27 mouse cellular contexts compared by ENCODE assay signal in the genomic region with DNA sequence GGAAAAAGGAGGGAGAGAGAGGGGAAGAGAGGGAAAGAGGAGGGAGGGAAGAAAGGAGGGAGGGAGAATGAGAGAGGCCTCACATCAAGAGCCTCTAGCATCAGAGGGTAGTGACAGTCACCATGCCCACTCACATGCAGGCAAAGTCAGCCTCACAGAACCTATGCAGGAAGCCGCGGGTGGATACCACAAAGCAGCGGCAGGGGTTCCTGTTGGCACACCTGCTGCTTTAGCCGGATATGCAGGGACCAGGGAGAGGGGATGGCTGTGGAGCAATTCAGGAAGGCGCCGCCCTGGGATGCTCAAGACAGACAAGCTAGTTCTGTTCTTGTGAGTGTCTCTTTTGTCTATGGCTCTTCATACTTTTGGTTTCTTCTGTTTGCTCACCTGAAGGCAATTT. TPM values are rescaled to one million over a fixed set of nuclear protein-coding genes. Genes with fewer than 3 reads are reported as not detected.
DNase-seq lines count a peak whose midpoint lies in the region; ATAC-seq lines count a peak whose summit lies in the region.
"Had no signal": no experiment of that assay in that cellular context is flagged by ENCODE, and none has a peak within 500 bp of the region (broad histone marks: within the 10 kb centered on the region; RNA-seq: fewer than 3 reads in every experiment).

No protein-coding gene starts in this region.

- 0 out of 2 replicates have a peak overlapping the region, but pooled peaks have one; percentile 31 for H3K9ac ChIP-seq in forebrain, embryonic 13.5 days
- H3K9ac ChIP-seq in forebrain, embryonic 12.5 days, result no peak overlapping the region
- H3K9ac ChIP-seq: embryonic facial prominence, embryonic 15.5 days; heart, embryonic 13.5 days; hindbrain, embryonic 13.5 days; limb, embryonic 13.5 days; lung, embryonic 15.5 days; neural tube, embryonic 13.5 days had no signal

- peak; percentile 35 for DNase-seq in 416B (ENCODE audit: low read depth)
- peak; percentile 76 for DNase-seq in ES-CJ7 (ENCODE audit: low read depth, low spot score)
- no peak for DNase-seq in heart, postnatal 10 days
- DNase-seq in cerebellum, postnatal 4 days (ENCODE audit: low spot score in 2 of 2), result no peak
- DNase-seq in adrenal gland, adult 18-20 months (ENCODE audit: low spot score in 2 of 2), result no peak
- DNase-seq: adrenal gland, postnatal 25 days; cerebellum, adult 11-12 months; cerebellum, adult 9-11 months; heart, postnatal 14 days; kidney, adult 8-10 months; kidney, postnatal 4 days had no signal

- no peak overlapping the region for H3K4me2 ChIP-seq in forebrain, embryonic 13.5 days
- no peak overlapping the region for H3K4me2 ChIP-seq in forebrain, embryonic 12.5 days
- H3K4me2 ChIP-seq: embryonic facial prominence, embryonic 15.5 days; heart, embryonic 13.5 days; hindbrain, embryonic 13.5 days; limb, embryonic 13.5 days; liver, embryonic 11.5 days; lung, embryonic 15.5 days; neural tube, embryonic 13.5 days had no signal

- H3K4me3 ChIP-seq in forebrain, embryonic 13.5 days, result no peak overlapping the region
- no peak overlapping the region for H3K4me3 ChIP-seq in forebrain, embryonic 12.5 days (replicated peaks)
- H3K4me3 ChIP-seq: embryonic facial prominence, embryonic 10.5 days; embryonic facial prominence, embryonic 15.5 days; heart, embryonic 13.5 days; hindbrain, embryonic 13.5 days; limb, embryonic 13.5 days; lung, embryonic 15.5 days; midbrain, embryonic 10.5 days; neural tube, embryonic 13.5 days had no signal

- no peaks in the 10 kb centered on the region for H3K27me3 ChIP-seq in forebrain, embryonic 13.5 days
- H3K27me3 ChIP-seq in forebrain, embryonic 12.5 days, result 0 out of 2 replicates have a peak, but pooled peaks cover 11% of the 10 kb centered on the region
- H3K27me3 ChIP-seq: embryonic facial prominence, embryonic 15.5 days; hindbrain, embryonic 13.5 days; limb, embryonic 13.5 days; lung, embryonic 15.5 days; neural tube, embryonic 13.5 days had no signal

- H3K9me3 ChIP-seq in forebrain, embryonic 13.5 days (replicated peaks), result no peaks in the 10 kb centered on the region
- no peaks in the 10 kb centered on the region for H3K9me3 ChIP-seq in forebrain, embryonic 12.5 days
- H3K9me3 ChIP-seq: embryonic facial prominence, embryonic 10.5 days; embryonic facial prominence, embryonic 15.5 days; heart, embryonic 13.5 days; hindbrain, embryonic 13.5 days; limb, embryonic 13.5 days; lung, embryonic 15.5 days; midbrain, embryonic 10.5 days; neural tube, embryonic 13.5 days had no signal

- intact Hi-C loops in heart, postnatal 10 days (cut with DNase I), result no loop called here

- ATAC-seq in forebrain, embryonic 13.5 days, result no peak
- ATAC-seq in forebrain, embryonic 12.5 days (ENCODE audit: low FRiP score), result no peak
- peak; percentile 12 to 47; a peak in 2 of 4 replicates for ATAC-seq in hematopoietic stem cell, adult 5-6 weeks (replicated peaks in 1 of 2; ENCODE audit: insufficient read depth in 1 of 2, low FRiP score in 2 of 2, low TSS enrichment in 1 of 2, low read depth in 1 of 2, poor library complexity in 2 of 2, severe bottlenecking in 2 of 2)
- ATAC-seq: forebrain, embryonic 14.5 days; intestine, embryonic 16.5 days had no signal

- H3K27ac ChIP-seq in forebrain, embryonic 13.5 days, result no peak overlapping the region
- no peak overlapping the region for H3K27ac ChIP-seq in forebrain, embryonic 12.5 days
- H3K27ac ChIP-seq: embryonic facial prominence, embryonic 10.5 days; embryonic facial prominence, embryonic 15.5 days; heart, embryonic 13.5 days; hindbrain, embryonic 13.5 days; kidney, postnatal 0 days; limb, embryonic 13.5 days; lung, embryonic 15.5 days; midbrain, embryonic 10.5 days; neural tube, embryonic 13.5 days had no signal

- no peaks in the 10 kb centered on the region for H3K36me3 ChIP-seq in forebrain, embryonic 13.5 days (ENCODE audit: poor library complexity, severe bottlenecking)
- H3K36me3 ChIP-seq in forebrain, embryonic 12.5 days (replicated peaks), result no peaks in the 10 kb centered on the region
- H3K36me3 ChIP-seq: embryonic facial prominence, embryonic 10.5 days; embryonic facial prominence, embryonic 15.5 days; G1E; heart, embryonic 13.5 days; hindbrain, embryonic 13.5 days; limb, embryonic 13.5 days; lung, embryonic 15.5 days; midbrain, embryonic 10.5 days; neural tube, embryonic 13.5 days had no signal

- H3K4me1 ChIP-seq in forebrain, embryonic 13.5 days, result no peaks in the 10 kb centered on the region
- H3K4me1 ChIP-seq in forebrain, embryonic 12.5 days, result peaks cover 3% of the 10 kb centered on the region; the same call in 1 of the 2 replicates
- H3K4me1 ChIP-seq: embryonic facial prominence, embryonic 15.5 days had no signal

- WGBS in forebrain, embryonic 13.5 days, result 41% methylated on average over 6 of the region's 6 CpGs
- 34% methylated on average over 6 of the region's 6 CpGs for WGBS in forebrain, embryonic 12.5 days

RNA-seq across cellular contexts. Expression of a gene that starts 15.0 kb away (rescaled TPM):
- 6.0 and 7.5 TPM in 2 replicates for polyA plus RNA-seq in forebrain, embryonic 13.5 days (2015; fragmentation: Nextera tagmentation; extraction: Ambion mirVana)
- polyA plus RNA-seq in forebrain, embryonic 12.5 days (2016; fragmentation: Nextera tagmentation; extraction: Ambion mirVana), result 10.9 and 11.0 TPM in 2 replicates
- 1.1 and 2.8 TPM in 2 replicates for total RNA-seq in hematopoietic stem cell, adult 5-6 weeks (2017)
- 10 to 100 TPM in 1 of 2 experiments, 1 to 10 TPM in 1; 9.3 to 10.0 TPM for total RNA-seq in heart, postnatal 10 days (2021)
- total RNA-seq in adrenal gland, adult 18-20 months (2021), result 10 to 100 TPM; 50.6 to 58.6 TPM
- polyA plus RNA-seq: G1E had no signal

RNA-seq across cellular contexts. Expression of a gene that starts 34.8 kb away (rescaled TPM):
- polyA plus RNA-seq in forebrain, embryonic 13.5 days (2015; fragmentation: Nextera tagmentation; extraction: Ambion mirVana), result 69.2 and 70.2 TPM in 2 replicates
- 81.4 and 82.7 TPM in 2 replicates for polyA plus RNA-seq in forebrain, embryonic 12.5 days (2016; fragmentation: Nextera tagmentation; extraction: Ambion mirVana)
- total RNA-seq in hematopoietic stem cell, adult 5-6 weeks (2017), result 160 and 191 TPM in 2 replicates
- total RNA-seq in heart, postnatal 10 days (2021), result 10 to 100 TPM; 25.3 to 30.9 TPM
- 10 to 100 TPM; 43.6 to 44.9 TPM for total RNA-seq in adrenal gland, adult 18-20 months (2021)

Comparison
In these comparisons a context has a peak if more than half of its experiments do, and no peak if none do; other contexts are left out.
1. ATAC-seq: peak in hematopoietic stem cell, adult 5-6 weeks (2 of 2); none in forebrain, embryonic 13.5 days (single experiment) and forebrain, embryonic 12.5 days (single experiment).
2. DNase-seq: peak in 416B (single experiment) and ES-CJ7 (single experiment); none in heart, postnatal 10 days (0 of 2), cerebellum, postnatal 4 days (0 of 2) and adrenal gland, adult 18-20 months (0 of 2).
3. RNA of a gene that starts 15.0 kb away (total RNA-seq): 50.6 to 58.6 TPM in adrenal gland, adult 18-20 months; 9.3 to 10.0 TPM in heart, postnatal 10 days and 1.1 to 2.8 TPM in hematopoietic stem cell, adult 5-6 weeks; every median in the first group is over 4 times any median in the second.